Mouse (Mus musculus) bone marrow macrophage, adult 2 months (primary cell): Measurements from ENCODE around the gene Snx30. TPM values are rescaled to one million over a fixed set of nuclear protein-coding genes. Genes with fewer than 3 reads are reported as not detected.

Experiments used
- H3K27ac ChIP-seq: 2 replicates; pipeline ENCODE4 v1.5.1; 2012; ENCODE audit warnings: low read depth, low read length; ENCODE audit not compliant: insufficient read depth
- H3K4me1 ChIP-seq: 2 replicates; pipeline ENCODE4 v1.6.1; 2012; ENCODE audit warnings: low read length; ENCODE audit not compliant: control insufficient read depth, insufficient read depth
- H3K4me3 ChIP-seq: 2 replicates; pipeline ENCODE4 v1.5.1; 2012; ENCODE audit warnings: mild to moderate bottlenecking, low read length, moderate library complexity; ENCODE audit not compliant: insufficient read depth
- CTCF ChIP-seq: IDR thresholded peaks from 2 replicates; pipeline ENCODE4 v1.5.1; 2012; ENCODE audit warnings: low read depth, mild to moderate bottlenecking, low read length, moderate library complexity
- POLR2A ChIP-seq: IDR thresholded peaks from 2 replicates; pipeline ENCODE4 v1.6.1; 2012; ENCODE audit warnings: mild to moderate bottlenecking, low read depth, low read length, borderline replicate concordance
- polyA plus RNA-seq: library from polyadenylated mRNA; stranded (reverse); fragments of >200 nt; gene quantifications from 2 replicates; pipeline ENCODE4 v1.2.4, GENCODE M21; 2012; ENCODE audit not compliant: missing spikeins, insufficient read depth, insufficient read length

Gene Snx30
- polyA plus RNA-seq, 1 experiment = 29.7 TPM

DNA sequence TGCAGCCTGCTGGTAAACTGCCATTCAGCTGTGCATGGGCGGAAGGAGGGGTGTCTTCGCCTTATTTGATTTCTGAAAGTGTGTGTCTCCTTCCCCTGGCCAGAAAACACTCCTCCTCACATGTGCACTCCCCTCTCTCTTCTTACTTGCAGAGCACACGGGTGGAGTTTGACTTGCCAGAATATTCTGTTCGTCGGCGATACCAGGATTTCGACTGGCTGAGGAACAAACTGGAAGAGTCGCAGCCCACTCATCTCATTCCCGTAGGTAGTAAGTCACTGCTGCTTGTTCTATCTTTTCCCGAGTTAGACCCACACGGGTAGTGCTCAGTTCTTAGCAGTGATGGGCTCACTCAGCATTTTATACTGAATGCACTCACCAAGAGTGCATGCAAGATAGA, 62.4 kb downstream of the Snx30 start:
- no peak for TF ChIP-seq POLR2A
- TF ChIP-seq CTCF = no peak
- Histone ChIP-seq H3K4me1 (peaks cover 56% of the 10 kb centered on the region), H3K27ac (peak overlapping the region; percentile 28; the same call in 1 of the 2 replicates), H3K4me3 (no peak overlapping the region)

- H3K4me3 ChIP-seq = no peak overlapping the region
- TF ChIP-seq POLR2A (no peak), CTCF (no peak)
- peak overlapping the region; percentile 5 for H3K27ac ChIP-seq
- peaks cover 58% of the 10 kb centered on the region for H3K4me1 ChIP-seq
Measured at GRCm38 (mm10) chr4:59869488-59870057, 63.9 kb downstream of the Snx30 start.

- no peak overlapping the region for H3K4me3 ChIP-seq
- TF ChIP-seq CTCF (no peak), POLR2A (no peak)
- peaks cover 49% of the 10 kb centered on the region for H3K4me1 ChIP-seq
- peak overlapping the region; percentile 63 for H3K27ac ChIP-seq
Measured at GRCm38 (mm10) chr4:59870433-59870832, 64.8 kb downstream of the Snx30 start.

- peak overlapping the region; percentile 63 for H3K27ac ChIP-seq
Measured at GRCm38 (mm10) chr4:59870859-59871591, 65.4 kb downstream of the Snx30 start.

DNA sequence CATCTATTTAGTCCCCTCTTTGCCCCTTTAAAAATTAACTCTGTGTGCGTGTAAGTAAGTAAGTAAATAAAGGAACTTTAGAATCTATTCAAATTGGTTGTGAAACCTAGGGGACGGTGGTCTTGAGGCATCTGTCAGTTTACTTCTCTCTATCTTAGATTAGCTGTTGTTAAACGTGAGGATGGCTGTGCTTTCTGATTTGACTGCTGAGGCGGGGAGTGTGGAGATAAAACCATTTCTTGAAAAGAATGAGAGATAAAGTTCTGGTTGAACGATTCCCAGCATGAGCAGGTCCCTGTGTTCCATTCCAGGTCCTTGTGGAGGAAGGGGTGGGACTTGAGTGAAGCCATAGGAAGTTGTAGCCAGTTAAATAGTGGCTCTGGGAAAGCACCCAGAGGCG, 67.6 kb downstream of the Snx30 start:
- no peak for TF ChIP-seq CTCF
- no peak for TF ChIP-seq POLR2A
- Histone ChIP-seq H3K27ac (no peak overlapping the region), H3K4me1 (peaks cover 49% of the 10 kb centered on the region), H3K4me3 (no peak overlapping the region)

More at GRCm38 (mm10) chr4:59870859-59871591, 65.4 kb downstream of the Snx30 start:
- peaks cover 48% of the 10 kb centered on the region for H3K4me1 ChIP-seq
- no peak overlapping the region for H3K4me3 ChIP-seq
- TF ChIP-seq CTCF (peak; percentile 79; the same call in 1 of the 2 replicates), POLR2A (no peak)

- TF ChIP-seq POLR2A (no peak), CTCF (no peak)
- Histone ChIP-seq H3K4me1 (peaks cover 52% of the 10 kb centered on the region), H3K27ac (peak overlapping the region; percentile 36), H3K4me3 (no peak overlapping the region)
Measured at GRCm38 (mm10) chr4:59873830-59874229, 68.2 kb downstream of the Snx30 start.

- Histone ChIP-seq H3K4me3 (no peak overlapping the region), H3K4me1 (peaks cover 47% of the 10 kb centered on the region), H3K27ac (no peak overlapping the region)
- TF ChIP-seq POLR2A (no peak), CTCF (no peak)
Measured at GRCm38 (mm10) chr4:59876570-59876969, 70.9 kb downstream of the Snx30 start.

DNA sequence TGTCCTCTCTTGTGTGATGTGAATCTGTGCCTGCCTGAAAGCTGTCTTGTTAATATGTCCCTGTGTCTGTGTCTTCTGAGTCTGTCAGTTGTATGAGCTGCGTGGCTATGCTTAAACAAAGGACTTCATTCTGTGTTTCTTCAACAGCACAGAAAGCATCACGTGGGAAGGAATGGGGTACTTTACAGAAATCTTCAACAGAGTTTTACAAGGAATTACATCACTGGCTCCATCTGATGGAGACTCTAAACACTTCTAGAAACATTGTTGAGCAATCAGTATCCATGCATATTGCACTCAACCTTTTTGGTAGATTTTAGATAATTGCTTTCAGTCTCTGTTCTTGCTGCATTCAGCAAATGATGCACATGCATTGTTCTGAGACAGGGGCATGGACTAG, 71.4 kb downstream of the Snx30 start:
- TF ChIP-seq CTCF = no peak
- no peak for TF ChIP-seq POLR2A
- Histone ChIP-seq H3K4me3 (no peak overlapping the region), H3K4me1 (peaks cover 47% of the 10 kb centered on the region), H3K27ac (no peak overlapping the region)

DNA sequence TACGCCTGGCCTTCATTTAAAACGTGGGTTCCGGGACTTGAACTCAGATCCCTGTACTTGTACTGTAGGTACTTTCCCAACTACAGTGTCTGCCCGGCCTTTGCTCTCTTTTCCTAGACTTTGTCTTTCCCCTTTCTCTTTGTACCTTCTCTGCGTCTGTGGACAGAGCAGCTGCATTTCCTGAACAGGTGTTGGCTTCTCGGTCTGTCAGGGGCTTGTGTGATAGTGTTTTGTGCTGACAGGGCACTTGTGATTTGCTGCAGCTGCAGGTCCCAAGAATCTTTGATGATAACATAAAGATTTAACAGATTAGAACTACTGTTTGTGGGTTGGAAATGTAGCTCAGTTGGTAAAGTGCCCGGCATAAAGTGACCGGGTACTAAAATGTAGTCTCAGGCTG, 73.0 kb downstream of the Snx30 start:
- Histone ChIP-seq H3K4me3 (no peak overlapping the region), H3K27ac (no peak overlapping the region), H3K4me1 (peaks cover 41% of the 10 kb centered on the region)
- TF ChIP-seq POLR2A (no peak), CTCF (no peak)

DNA sequence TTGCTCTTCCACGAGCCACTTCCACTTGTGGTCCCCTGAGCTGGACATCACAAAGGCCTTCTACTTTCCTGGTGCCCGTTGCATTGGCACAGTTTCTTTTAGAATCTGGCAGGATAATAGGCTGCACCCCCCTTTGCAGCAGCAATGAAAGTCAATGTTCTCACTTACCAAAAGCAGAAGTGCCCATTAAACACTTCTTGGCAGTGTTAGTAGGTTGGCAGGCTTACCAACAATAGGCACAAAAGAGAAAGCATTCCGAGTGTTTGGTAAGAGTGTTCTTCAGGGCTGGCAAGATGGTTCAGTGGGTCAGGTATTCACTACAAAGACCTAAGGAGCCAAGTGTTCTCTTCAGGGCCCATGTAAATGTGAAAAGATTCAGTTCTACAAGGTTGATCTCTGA, 73.8 kb downstream of the Snx30 start:
- no peak overlapping the region for H3K4me3 ChIP-seq
- TF ChIP-seq POLR2A = no peak
- no peak for TF ChIP-seq CTCF
- H3K4me1 ChIP-seq = peaks cover 37% of the 10 kb centered on the region
- H3K27ac ChIP-seq = peak overlapping the region; percentile 26; the same call in 1 of the 2 replicates
